Mouse (Mus musculus): ENCODE measurements around the gene Med12. TPM values are rescaled to one million over a fixed set of nuclear protein-coding genes. Genes with fewer than 3 reads are reported as not detected.
"Not testable (repeated sequence)": the region's sequence is repeated elsewhere in the genome, so short reads cannot be mapped to it uniquely, and the experiment has no call there.

Med12 gene
- polyA plus RNA-seq, 1 experiment from 2014 or later: 18.4 TPM

GRCm38 (mm10) chrX:101334606-101335005 is 60.8 kb downstream of the Med12 start:
- DNase-seq (peak; percentile 28), ATAC-seq (ENCODE audit: low read depth) (no peak)
- H3K4me1 ChIP-seq (replicated peaks): peaks cover 10% of the 10 kb centered on the region
- H3K27me3 ChIP-seq: no peaks in the 10 kb centered on the region
- H3K9ac ChIP-seq: no peak overlapping the region
- H3K4me3 ChIP-seq (replicated peaks): no peak overlapping the region
- H3K27ac ChIP-seq: no peak overlapping the region
- WGBS (ENCODE audit: insufficient replicate concordance): 74% methylated on average over 5 of the region's 5 CpGs
- H3K9me3 ChIP-seq (replicated peaks): no peaks in the 10 kb centered on the region
- no peak overlapping the region for H3K4me2 ChIP-seq
- no peaks in the 10 kb centered on the region for H3K36me3 ChIP-seq

- no peak overlapping the region for H3K27ac ChIP-seq
- 41% methylated on average over 4 of the region's 4 CpGs for WGBS (ENCODE audit: insufficient replicate concordance)
Observed at GRCm38 (mm10) chrX:101338666-101339065, 64.8 kb downstream of the Med12 start.

GRCm38 (mm10) chrX:101342837-101343236 is 69.0 kb downstream of the Med12 start:
- not testable (repeated sequence) for ATAC-seq (ENCODE audit: low read depth); H3K27me3 ChIP-seq

More at GRCm38 (mm10) chrX:101338666-101339065, 64.8 kb downstream of the Med12 start:
- no peak overlapping the region for H3K4me2 ChIP-seq
- no peak for ATAC-seq (ENCODE audit: low read depth)
- H3K27me3 ChIP-seq: no peaks in the 10 kb centered on the region
- H3K9ac ChIP-seq: no peak overlapping the region
- H3K4me1 ChIP-seq (replicated peaks): peaks cover 2% of the 10 kb centered on the region; the same call in 1 of the 2 replicates
- no peaks in the 10 kb centered on the region for H3K36me3 ChIP-seq
- H3K9me3 ChIP-seq (replicated peaks): no peaks in the 10 kb centered on the region
- H3K4me3 ChIP-seq (replicated peaks): no peak overlapping the region
- no peak for DNase-seq

DNA sequence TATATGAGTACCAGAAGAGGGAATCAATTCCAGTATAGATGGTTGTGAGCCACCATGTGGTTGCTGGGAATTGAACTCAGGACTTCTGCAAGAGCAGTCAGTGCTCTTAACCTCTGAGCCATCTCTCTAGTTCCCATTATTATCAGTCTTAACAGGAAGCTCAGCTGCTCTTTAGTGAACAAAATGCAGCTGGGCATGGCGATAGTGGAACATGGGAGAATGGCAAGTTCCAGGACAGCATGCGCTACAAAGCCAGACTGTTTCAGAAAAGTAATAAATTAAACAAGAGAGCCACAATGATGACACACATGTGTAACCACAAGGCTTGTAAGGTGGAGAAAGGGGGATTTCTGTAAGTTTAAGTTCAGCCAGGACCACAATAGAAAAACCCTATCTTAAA is 71.6 kb downstream of the Med12 start:
- no peak for DNase-seq
- Histone ChIP-seq H3K9me3 (replicated peaks) (no peaks in the 10 kb centered on the region), H3K36me3 (no peaks in the 10 kb centered on the region), H3K27me3 (no peaks in the 10 kb centered on the region), H3K4me3 (replicated peaks) (no peak overlapping the region), H3K4me2 (no peak overlapping the region), H3K4me1 (replicated peaks) (no peaks in the 10 kb centered on the region), H3K9ac (no peak overlapping the region), H3K27ac (no peak overlapping the region)
- WGBS (ENCODE audit: insufficient replicate concordance): 50% methylated on average over 2 of the region's 2 CpGs
- no peak for ATAC-seq (ENCODE audit: low read depth)

More at GRCm38 (mm10) chrX:101342837-101343236, 69.0 kb downstream of the Med12 start:
- H3K9ac ChIP-seq; H3K4me1 ChIP-seq (replicated peaks); H3K4me2 ChIP-seq; H3K27ac ChIP-seq; H3K36me3 ChIP-seq; H3K9me3 ChIP-seq (replicated peaks); DNase-seq; H3K4me3 ChIP-seq (replicated peaks): not testable (repeated sequence)
- WGBS (ENCODE audit: insufficient replicate concordance): 51% methylated on average over 2 of the region's 2 CpGs

GRCm38 (mm10) chrX:101346475-101346874 is 72.6 kb downstream of the Med12 start:
- no peak overlapping the region for H3K4me2 ChIP-seq
- H3K27ac ChIP-seq: no peak overlapping the region
- no peaks in the 10 kb centered on the region for H3K27me3 ChIP-seq
- no peak overlapping the region for H3K9ac ChIP-seq
- 36% methylated on average over 4 of the region's 4 CpGs for WGBS (ENCODE audit: insufficient replicate concordance)
- ATAC-seq (ENCODE audit: low read depth) (no peak), DNase-seq (no peak)
- H3K4me3 ChIP-seq (replicated peaks): no peak overlapping the region
- peaks cover 4% of the 10 kb centered on the region; the same call in 1 of the 2 replicates for H3K4me1 ChIP-seq (replicated peaks)
- no peaks in the 10 kb centered on the region for H3K36me3 ChIP-seq
- H3K9me3 ChIP-seq (replicated peaks): no peaks in the 10 kb centered on the region

Other genes with a start within 250 kb of the Med12 start
- not detected in 2 replicates for gene Tex11, start 214.4 kb upstream of the Med12 start, polyA plus RNA-seq (2015; fragmentation: Nextera tagmentation; extraction: Ambion mirVana)
- gene Slc7a3, start 188.0 kb upstream of the Med12 start, polyA plus RNA-seq (2015; fragmentation: Nextera tagmentation; extraction: Ambion mirVana): 0.61 and 1.1 TPM in 2 replicates
- 17.7 and 21.9 TPM in 2 replicates for gene Snx12, start 51.5 kb upstream of the Med12 start, polyA plus RNA-seq (2015; fragmentation: Nextera tagmentation; extraction: Ambion mirVana)
- gene Foxo4, start 19.5 kb upstream of the Med12 start, polyA plus RNA-seq (2015; fragmentation: Nextera tagmentation; extraction: Ambion mirVana): 1.5 TPM in 2 replicates
- not detected in 2 replicates for gene Gm614, start 10.0 kb upstream of the Med12 start, polyA plus RNA-seq (2015; fragmentation: Nextera tagmentation; extraction: Ambion mirVana)
- gene Il2rg, start 5.8 kb upstream of the Med12 start, polyA plus RNA-seq (2015; fragmentation: Nextera tagmentation; extraction: Ambion mirVana): 9.0 and 11.4 TPM in 2 replicates
- 0.08 TPM in 1 of 2 replicates, not detected in the other for gene Gm20489, start 5.0 kb upstream of the Med12 start, polyA plus RNA-seq (2015; fragmentation: Nextera tagmentation; extraction: Ambion mirVana)
- gene Nlgn3, start 25.1 kb downstream of the Med12 start, polyA plus RNA-seq (2015; fragmentation: Nextera tagmentation; extraction: Ambion mirVana): 0.14 and 0.21 TPM in 2 replicates
- 50.0 and 53.6 TPM in 2 replicates for gene Gjb1, start 102.3 kb downstream of the Med12 start, polyA plus RNA-seq (2015; fragmentation: Nextera tagmentation; extraction: Ambion mirVana)
- 6.8 and 7.8 TPM in 2 replicates for gene Zmym3, start 146.8 kb downstream of the Med12 start, polyA plus RNA-seq (2015; fragmentation: Nextera tagmentation; extraction: Ambion mirVana)
- 138 and 169 TPM in 2 replicates for gene Nono, start 155.3 kb downstream of the Med12 start, polyA plus RNA-seq (2015; fragmentation: Nextera tagmentation; extraction: Ambion mirVana)
- gene Itgb1bp2, start 175.1 kb downstream of the Med12 start, polyA plus RNA-seq (2015; fragmentation: Nextera tagmentation; extraction: Ambion mirVana): 1.1 and 1.5 TPM in 2 replicates

Data from liver, embryonic 13.5 days (tissue).